Mouse (Mus musculus): ENCODE data around the gene 1110032A03Rik. TPM values are rescaled to one million over a fixed set of nuclear protein-coding genes. Genes with fewer than 3 reads are reported as not detected.

Gene 1110032A03Rik
- total and polyA plus RNA-seq, 3 experiments: 7.1 to 12.8 TPM; not detected in 1

- peaks cover 0 to 12% of the 10 kb centered on the region in 2 experiments; a peak in 3 of 4 replicates for H3K4me1 ChIP-seq (ENCODE audit: control insufficient read depth in 1 of 2, insufficient read depth in 2 of 2, low read length in 2 of 2)
Observed at GRCm38 (mm10) chr9:50774026-50774462, 1.3 kb downstream of the 1110032A03Rik start.

DNA sequence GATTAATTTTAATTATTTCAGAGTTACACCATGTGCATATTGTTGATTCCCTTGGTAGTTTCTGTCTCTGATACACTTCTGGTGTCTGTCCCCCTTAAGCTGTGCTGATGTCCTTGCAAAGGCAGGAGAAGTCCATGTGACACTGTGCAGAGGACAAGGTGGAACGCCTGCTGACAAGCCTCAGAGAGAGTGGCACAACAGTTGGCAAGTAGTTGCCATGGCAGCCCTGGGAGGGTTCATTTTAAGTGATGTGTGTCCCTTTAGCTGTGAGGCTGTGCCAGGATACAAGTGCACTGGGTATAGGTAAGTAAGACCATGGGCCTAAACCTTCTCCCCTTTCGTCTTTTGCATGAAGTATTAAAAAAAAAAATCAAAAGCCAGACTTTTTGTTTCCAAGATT is 5.3 kb downstream of the 1110032A03Rik start:
- no peak for DNase-seq (ENCODE audit: low read depth, low spot score)
- Histone ChIP-seq H3K79me2 (ENCODE audit: control insufficient read depth, insufficient read depth, low read length, poor library complexity) (peaks cover 8% of the 10 kb centered on the region; the same call in 1 of the 2 replicates), H3K27ac (ENCODE audit: control insufficient read depth, low read depth, low read length) (no peak overlapping the region), H3K9me3 (replicated peaks; ENCODE audit: insufficient read depth, low read length) (no peaks in the 10 kb centered on the region), H3K4me1 (ENCODE audit: control insufficient read depth in 1 of 2, insufficient read depth in 2 of 2, low read length in 2 of 2) (peaks cover 0 to 9% of the 10 kb centered on the region in 2 experiments; a peak in 3 of 4 replicates), H3K36me3 (ENCODE audit: control insufficient read depth in 1 of 2, insufficient read depth in 2 of 2, low read length in 2 of 2) (peaks cover 0 to 18% of the 10 kb centered on the region in 2 experiments; a peak in 2 of 4 replicates), H3K9ac (ENCODE audit: control insufficient read depth, low read depth, low read length, poor library complexity, severe bottlenecking) (no peak overlapping the region), H3K27me3 (ENCODE audit: control insufficient read depth in 1 of 2, insufficient read depth in 2 of 2, low read length in 2 of 2) (no peaks in the 10 kb centered on the region), H3K4me3 (ENCODE audit: control insufficient read depth in 1 of 2, insufficient read depth in 1 of 2, low read depth in 2 of 2, low read length in 2 of 2) (no peak overlapping the region)
- TF ChIP-seq JUND (IDR thresholded peaks at IDR 0.05; ENCODE audit: low read depth, low read length) (no peak), USF1 (IDR thresholded peaks at IDR 0.05; ENCODE audit: low read depth, low read length) (no peak), POLR2AphosphoS5 (IDR thresholded peaks at IDR 0.05; ENCODE audit: borderline replicate concordance, low read depth, low read length) (no peak), GABPA (IDR thresholded peaks at IDR 0.05; ENCODE audit: low read depth, low read length) (no peak), CHD2 (IDR thresholded peaks at IDR 0.05; ENCODE audit: low read length) (no peak), CTCF (IDR thresholded peaks at IDR 0.05 in 2 of 3, conservative IDR thresholded peaks at IDR 0.05 in 1 of 3; ENCODE audit: control insufficient read depth in 1 of 3, insufficient read depth in 1 of 3, low read depth in 2 of 3, low read length in 3 of 3, poor library complexity in 1 of 3, severe bottlenecking in 1 of 3) (no peak), NRF1 (IDR thresholded peaks at IDR 0.05; ENCODE audit: insufficient read depth, low read depth, low read length, poor library complexity, severe bottlenecking) (no peak), MXI1 (IDR thresholded peaks at IDR 0.05; ENCODE audit: low read depth, low read length) (no peak), MAX (IDR thresholded peaks at IDR 0.05; ENCODE audit: low read length) (no peak)

More at GRCm38 (mm10) chr9:50774026-50774462, 1.3 kb downstream of the 1110032A03Rik start:
- H3K4me3 ChIP-seq (ENCODE audit: control insufficient read depth in 1 of 2, insufficient read depth in 1 of 2, low read depth in 2 of 2, low read length in 2 of 2): peak overlapping the region; percentile 55 to 95
- H3K27me3 ChIP-seq (ENCODE audit: control insufficient read depth in 1 of 2, insufficient read depth in 2 of 2, low read length in 2 of 2): no peaks in the 10 kb centered on the region
- peak overlapping the region; percentile 88 for H3K9ac ChIP-seq (ENCODE audit: control insufficient read depth, low read depth, low read length, poor library complexity, severe bottlenecking)
- H3K79me2 ChIP-seq (ENCODE audit: control insufficient read depth, insufficient read depth, low read length, poor library complexity): peaks cover 10% of the 10 kb centered on the region
- TF ChIP-seq CHD1 (IDR thresholded peaks at IDR 0.05; ENCODE audit: low read depth, low read length): 0 out of 2 replicates have a peak, but pooled peaks have one; percentile 60
- TF ChIP-seq EP300 (IDR thresholded peaks at IDR 0.05; ENCODE audit: low read depth in 1 of 2, low read length in 2 of 2): peak; percentile 77 to 92
- no peak for TF ChIP-seq E2F4 (IDR thresholded peaks at IDR 0.05; ENCODE audit: borderline replicate concordance, low read depth, low read length)
- 0 out of 4 replicates have a peak, but pooled peaks of 1 of the 2 experiments have one; percentile 32 for TF ChIP-seq POLR2A (IDR thresholded peaks at IDR 0.05; ENCODE audit: control insufficient read depth in 1 of 2, insufficient read depth in 1 of 2, low read depth in 1 of 2, low read length in 2 of 2, poor library complexity in 1 of 2)
- TF ChIP-seq GATA1 (IDR thresholded peaks at IDR 0.05; ENCODE audit: low read depth, low read length): peak; percentile 93
- peak; percentile 15; the same call in 1 of the 2 replicates for TF ChIP-seq ELF1 (IDR thresholded peaks at IDR 0.05; ENCODE audit: low read depth, low read length)
- TF ChIP-seq NELFE (IDR thresholded peaks at IDR 0.05; ENCODE audit: low read depth, low read length): peak; percentile 34
- no peak for TF ChIP-seq KAT2A (conservative IDR thresholded peaks at IDR 0.05; ENCODE audit: low read depth, low read length)
- no peak for TF ChIP-seq USF1 (IDR thresholded peaks at IDR 0.05; ENCODE audit: low read depth, low read length)
- peak; percentile 92 for TF ChIP-seq MXI1 (IDR thresholded peaks at IDR 0.05; ENCODE audit: low read depth, low read length)
- TF ChIP-seq TCF12 (IDR thresholded peaks at IDR 0.05; ENCODE audit: low read depth, low read length): peak; percentile 84
- TF ChIP-seq SIN3A (IDR thresholded peaks at IDR 0.05; ENCODE audit: low read length): peak; percentile 91
- peak; percentile 83 for TF ChIP-seq ETS1 (IDR thresholded peaks at IDR 0.05; ENCODE audit: low read depth, low read length)
- TF ChIP-seq TAL1 (IDR thresholded peaks at IDR 0.05; ENCODE audit: low read length): peak; percentile 49
- peak; percentile 79 for TF ChIP-seq MYC (IDR thresholded peaks at IDR 0.05; ENCODE audit: low read depth, low read length)
- peak; percentile 61; the same call in 1 of the 2 replicates for TF ChIP-seq POLR2AphosphoS2 (IDR thresholded peaks at IDR 0.05; ENCODE audit: low read length)
- TF ChIP-seq MAX (IDR thresholded peaks at IDR 0.05; ENCODE audit: low read length): peak; percentile 78
- no peak for TF ChIP-seq MYB (IDR thresholded peaks at IDR 0.05; ENCODE audit: low read depth, low read length)
- no peak for TF ChIP-seq POLR2AphosphoS5 (IDR thresholded peaks at IDR 0.05; ENCODE audit: borderline replicate concordance, low read depth, low read length)
- DNase-seq (ENCODE audit: low read depth, low spot score): peak; percentile 83
- no peaks in the 10 kb centered on the region for H3K9me3 ChIP-seq (replicated peaks; ENCODE audit: insufficient read depth, low read length)
- H3K27ac ChIP-seq (ENCODE audit: control insufficient read depth, low read depth, low read length): peak overlapping the region; percentile 82
- H3K36me3 ChIP-seq (ENCODE audit: control insufficient read depth in 1 of 2, insufficient read depth in 2 of 2, low read length in 2 of 2): peaks cover 0 to 17% of the 10 kb centered on the region in 2 experiments; a peak in 2 of 4 replicates
